Mouse (Mus musculus) lung, adult 2 months (tissue): ENCODE data around the gene Nfkbie.

Experiments
- CTCF ChIP-seq: fragments of 200-500 bp; IDR thresholded peaks from 2 replicates; pipeline ENCODE4 v1.5.1; 2011; ENCODE audit warnings: mild to moderate bottlenecking, low read length, control low read depth; ENCODE audit not compliant: insufficient read depth
- POLR2A ChIP-seq: fragments of 200-500 bp; IDR thresholded peaks from 2 replicates; pipeline ENCODE4 v1.6.1; 2011; ENCODE audit warnings: low read depth, mild to moderate bottlenecking, control low read depth, low read length, borderline replicate concordance; ENCODE audit errors: extremely low read depth

DNA sequence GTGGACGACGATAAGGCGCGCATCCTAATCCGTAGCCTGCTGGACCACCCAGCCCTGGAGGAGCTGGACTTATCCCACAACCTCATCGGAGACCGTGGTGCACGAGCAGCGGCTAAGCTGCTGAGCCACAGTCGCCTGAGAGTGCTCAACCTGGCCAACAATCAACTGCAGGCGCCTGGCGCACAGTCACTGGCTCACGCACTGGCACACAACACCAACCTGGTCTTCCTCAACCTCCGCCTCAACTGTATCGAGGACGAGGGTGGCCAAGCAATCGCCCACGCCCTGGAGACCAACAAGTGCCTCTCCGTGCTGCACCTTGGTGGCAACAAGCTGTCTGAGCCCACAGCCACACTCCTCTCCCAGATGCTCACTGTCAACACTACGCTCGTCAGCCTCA lies 15.8 kb upstream of the Nfkbie start:
- TF ChIP-seq CTCF (no peak), POLR2A (no peak)
